Mouse (Mus musculus) brain, embryonic 14.5 days (tissue): ENCODE measurements around the gene Galk2. TPM values are rescaled to one million over a fixed set of nuclear protein-coding genes. Genes with fewer than 3 reads are reported as not detected.

ENCODE experiments used
- DNase-seq: peaks from one replicate; pipeline ENCODE4 v3.0.0-alpha.2; 2011; ENCODE audit warnings: low read depth
- CTCF ChIP-seq: fragments of 200-500 bp; IDR thresholded peaks from 2 replicates; pipeline ENCODE4 v1.5.1; 2012; ENCODE audit warnings: inconsistent platforms, mild to moderate bottlenecking, moderate library complexity, borderline replicate concordance; ENCODE audit not compliant: insufficient read depth, insufficient read length; ENCODE audit errors: extremely low read depth
- POLR2A ChIP-seq: fragments of 200-500 bp; IDR thresholded peaks from 2 replicates; pipeline ENCODE4 v1.6.1; 2012; ENCODE audit warnings: mild to moderate bottlenecking, inconsistent platforms, borderline replicate concordance; ENCODE audit not compliant: poor library complexity, insufficient read depth, insufficient read length, severe bottlenecking; ENCODE audit errors: extremely low read depth
- polyA plus RNA-seq: library from polyadenylated mRNA; depleted of rRNA; stranded (reverse); fragments of >200 nt; gene quantifications from 2 replicates; pipeline ENCODE4 v1.2.3, GENCODE M21; 2012

Gene Galk2
- polyA plus RNA-seq, 1 experiment: 20.1 TPM

GRCm38 (mm10) chr2:125929396-125929795 is 70.5 kb downstream of the Galk2 start:
- no peak for TF ChIP-seq CTCF
- no peak for DNase-seq

- TF ChIP-seq POLR2A (no peak), CTCF (no peak)
- no peak for DNase-seq
Measured at GRCm38 (mm10) chr2:125929872-125930271, 71.0 kb downstream of the Galk2 start.

GRCm38 (mm10) chr2:125931193-125931592 is 72.3 kb downstream of the Galk2 start:
- no peak for TF ChIP-seq POLR2A
- peak; percentile 59 for DNase-seq

GRCm38 (mm10) chr2:125932734-125933133 is 73.8 kb downstream of the Galk2 start:
- TF ChIP-seq POLR2A (no peak), CTCF (no peak)
- DNase-seq: no peak

GRCm38 (mm10) chr2:125933977-125934376 is 75.1 kb downstream of the Galk2 start:
- TF ChIP-seq POLR2A (no peak), CTCF (no peak)
- no peak for DNase-seq

GRCm38 (mm10) chr2:125936396-125936795 is 77.5 kb downstream of the Galk2 start:
- DNase-seq: no peak
- TF ChIP-seq CTCF (peak; percentile 8; the same call in 1 of the 2 replicates), POLR2A (no peak)

- TF ChIP-seq POLR2A (no peak), CTCF (no peak)
- peak; percentile 80 for DNase-seq
Measured at GRCm38 (mm10) chr2:125938993-125939642, 80.2 kb downstream of the Galk2 start.

GRCm38 (mm10) chr2:125941111-125941785 is 82.3 kb downstream of the Galk2 start:
- TF ChIP-seq CTCF (no peak), POLR2A (no peak)
- peak; percentile 49 for DNase-seq

GRCm38 (mm10) chr2:125943301-125943700 is 84.4 kb downstream of the Galk2 start:
- DNase-seq: no peak
- TF ChIP-seq CTCF: no peak
- no peak for TF ChIP-seq POLR2A

- TF ChIP-seq CTCF (no peak), POLR2A (no peak)
- DNase-seq: no peak
Measured at GRCm38 (mm10) chr2:125948195-125948594, 89.3 kb downstream of the Galk2 start.

- no peak for DNase-seq
- TF ChIP-seq POLR2A: no peak
- TF ChIP-seq CTCF: no peak
Measured at GRCm38 (mm10) chr2:125968811-125969210, 109.9 kb downstream of the Galk2 start.

- TF ChIP-seq CTCF: no peak
- no peak for TF ChIP-seq POLR2A
- no peak for DNase-seq
Measured at GRCm38 (mm10) chr2:125973207-125973606, 114.3 kb downstream of the Galk2 start.
